Mouse (Mus musculus) kidney, embryonic 14.5 days (tissue): ENCODE data around the gene Gpc3. TPM values are rescaled to one million over a fixed set of nuclear protein-coding genes. Genes with fewer than 3 reads are reported as not detected.

Experiments used
- ATAC-seq: fragments of 200-750 bp; cut with Nextera tagmentation; 2 replicates; pipeline ENCODE4 v1.8.0; 2017; ENCODE audit warnings: moderate number of reproducible peaks, mild to moderate bottlenecking, moderate TSS enrichment, moderate library complexity; ENCODE audit not compliant: low FRiP score, low TSS enrichment
- H3K27ac ChIP-seq: fragments of 300-500 bp; sonication (generic); 2 replicates; pipeline ENCODE4 v1.5.1; 2014; ENCODE audit warnings: low read depth, mild to moderate bottlenecking, low read length, moderate library complexity, mixed read lengths
- H3K27me3 ChIP-seq: fragments of 300-500 bp; sonication (generic); 2 replicates; pipeline ENCODE4 v1.6.1; 2014; ENCODE audit warnings: mild to moderate bottlenecking, low read length; ENCODE audit not compliant: control insufficient read depth, insufficient read depth
- H3K36me3 ChIP-seq: fragments of 300-500 bp; sonication (generic); 2 replicates; pipeline ENCODE4 v1.6.1; 2014; ENCODE audit warnings: low read length, mixed read lengths; ENCODE audit not compliant: control insufficient read depth, insufficient read depth
- H3K4me1 ChIP-seq: fragments of 300-500 bp; sonication (generic); 2 replicates; pipeline ENCODE4 v1.6.1; 2014; ENCODE audit warnings: low read length, mixed read lengths; ENCODE audit not compliant: control insufficient read depth, insufficient read depth
- H3K4me2 ChIP-seq: fragments of 300-500 bp; sonication (generic); replicated peaks from 2 replicates; pipeline ENCODE4 v1.6.1; 2014; ENCODE audit warnings: low read depth, mild to moderate bottlenecking, low read length
- H3K4me3 ChIP-seq: fragments of 300-500 bp; sonication (generic); 2 replicates; pipeline ENCODE4 v1.5.1; 2014; ENCODE audit warnings: mild to moderate bottlenecking, low read length
- H3K9ac ChIP-seq: fragments of 300-500 bp; sonication (generic); 2 replicates; pipeline ENCODE4 v1.6.1; 2014; ENCODE audit warnings: low read depth, mild to moderate bottlenecking, low read length, moderate library complexity
- H3K9me3 ChIP-seq: fragments of 300-500 bp; sonication (generic); 2 replicates; pipeline ENCODE4 v1.6.1; 2016; ENCODE audit warnings: low read length; ENCODE audit not compliant: control insufficient read depth
- WGBS: fragments of 180-500 bp; shearing (Covaris S2); extraction: QIAGEN DNeasy Blood & Tissue Kit; methylation state at CpG from one replicate; pipeline ENCODE4 v1.1.7; 2014; 5-methylcytosine and 5-hydroxymethylcytosine counted together
- polyA plus RNA-seq: library from polyadenylated mRNA; unstranded; fragments of >200 nt; fragmentation: Nextera tagmentation; extraction: Ambion mirVana; gene quantifications from 2 replicates; pipeline ENCODE4 v1.2.1, GENCODE M21; 2014

Gpc3 gene
- polyA plus RNA-seq, 1 experiment from 2014 or later: 1,032 TPM

- Histone ChIP-seq H3K4me1 (no peaks in the 10 kb centered on the region), H3K27me3 (no peaks in the 10 kb centered on the region), H3K9me3 (no peaks in the 10 kb centered on the region), H3K4me3 (no peak overlapping the region), H3K4me2 (no peak overlapping the region), H3K9ac (no peak overlapping the region), H3K36me3 (no peaks in the 10 kb centered on the region), H3K27ac (no peak overlapping the region)
- 83% methylated on average over 3 of the region's 3 CpGs for WGBS
- ATAC-seq: no peak
Observed at GRCm38 (mm10) chrX:52419850-52420249, 193.9 kb downstream of the Gpc3 start.

- no peak for ATAC-seq
- H3K27me3 ChIP-seq: no peaks in the 10 kb centered on the region
- 81% methylated on average over 3 of the region's 3 CpGs for WGBS
- H3K9me3 ChIP-seq: no peaks in the 10 kb centered on the region
- no peak overlapping the region for H3K4me2 ChIP-seq
- H3K9ac ChIP-seq: no peak overlapping the region
- no peak overlapping the region for H3K27ac ChIP-seq
- no peak overlapping the region for H3K4me3 ChIP-seq
- H3K36me3 ChIP-seq: no peaks in the 10 kb centered on the region
- H3K4me1 ChIP-seq: no peaks in the 10 kb centered on the region
Observed at GRCm38 (mm10) chrX:52412936-52413335, 200.8 kb downstream of the Gpc3 start.

- H3K27me3 ChIP-seq: no peaks in the 10 kb centered on the region
- no peak overlapping the region for H3K4me3 ChIP-seq
- peaks cover 3% of the 10 kb centered on the region; the same call in 1 of the 2 replicates for H3K36me3 ChIP-seq
- H3K4me1 ChIP-seq: no peaks in the 10 kb centered on the region
- 89% methylated on average over 2 of the region's 2 CpGs for WGBS
- no peaks in the 10 kb centered on the region for H3K9me3 ChIP-seq
- no peak for ATAC-seq
- no peak overlapping the region for H3K27ac ChIP-seq
- no peak overlapping the region for H3K4me2 ChIP-seq
- no peak overlapping the region for H3K9ac ChIP-seq
Observed at GRCm38 (mm10) chrX:52401188-52401587, 212.6 kb downstream of the Gpc3 start.

GRCm38 (mm10) chrX:52375129-52375528 is 238.6 kb downstream of the Gpc3 start:
- Histone ChIP-seq H3K27me3 (no peaks in the 10 kb centered on the region), H3K36me3 (no peaks in the 10 kb centered on the region), H3K9me3 (no peaks in the 10 kb centered on the region), H3K9ac (no peak overlapping the region), H3K4me2 (no peak overlapping the region), H3K27ac (no peak overlapping the region), H3K4me3 (no peak overlapping the region), H3K4me1 (no peaks in the 10 kb centered on the region)
- WGBS: 61% methylated on average over 3 of the region's 3 CpGs
- no peak for ATAC-seq

- Histone ChIP-seq H3K9ac (no peak overlapping the region), H3K4me2 (no peak overlapping the region), H3K9me3 (no peaks in the 10 kb centered on the region), H3K36me3 (no peaks in the 10 kb centered on the region), H3K4me3 (no peak overlapping the region), H3K27ac (no peak overlapping the region), H3K4me1 (no peaks in the 10 kb centered on the region), H3K27me3 (no peaks in the 10 kb centered on the region)
- 81% methylated on average over 14 of the region's 14 CpGs for WGBS
- ATAC-seq: no peak
Observed at GRCm38 (mm10) chrX:52374209-52374608, 239.5 kb downstream of the Gpc3 start.

GRCm38 (mm10) chrX:52372436-52372835 is 241.3 kb downstream of the Gpc3 start:
- no peaks in the 10 kb centered on the region for H3K36me3 ChIP-seq
- no peaks in the 10 kb centered on the region for H3K9me3 ChIP-seq
- no peak overlapping the region for H3K4me2 ChIP-seq
- ATAC-seq: no peak
- no peak overlapping the region for H3K9ac ChIP-seq
- no peaks in the 10 kb centered on the region for H3K4me1 ChIP-seq
- no peak overlapping the region for H3K27ac ChIP-seq
- WGBS: 57% methylated on average over 5 of the region's 5 CpGs
- no peaks in the 10 kb centered on the region for H3K27me3 ChIP-seq
- no peak overlapping the region for H3K4me3 ChIP-seq

GRCm38 (mm10) chrX:52369938-52370758 is 243.6 kb downstream of the Gpc3 start:
- Histone ChIP-seq H3K4me2 (no peak overlapping the region), H3K36me3 (no peaks in the 10 kb centered on the region), H3K4me3 (no peak overlapping the region), H3K4me1 (no peaks in the 10 kb centered on the region), H3K27me3 (no peaks in the 10 kb centered on the region), H3K9ac (no peak overlapping the region), H3K9me3 (no peaks in the 10 kb centered on the region), H3K27ac (no peak overlapping the region)
- WGBS: 52% methylated on average over 8 of the region's 8 CpGs
- no peak for ATAC-seq

- Histone ChIP-seq H3K4me2 (no peak overlapping the region), H3K9ac (no peak overlapping the region), H3K27ac (no peak overlapping the region), H3K9me3 (no peaks in the 10 kb centered on the region), H3K4me3 (no peak overlapping the region), H3K27me3 (no peaks in the 10 kb centered on the region), H3K36me3 (peaks cover 5% of the 10 kb centered on the region; the same call in 1 of the 2 replicates), H3K4me1 (no peaks in the 10 kb centered on the region)
- no peak for ATAC-seq
- WGBS: 68% methylated on average over 6 of the region's 6 CpGs
Observed at GRCm38 (mm10) chrX:52369304-52369937, 244.3 kb downstream of the Gpc3 start.

GRCm38 (mm10) chrX:52366826-52367225 is 246.9 kb downstream of the Gpc3 start:
- H3K4me2 ChIP-seq: no peak overlapping the region
- whole genome bisulfite sequencing: 76% methylated on average over 5 of the region's 5 CpGs

More at GRCm38 (mm10) chrX:52366826-52367225, 246.9 kb downstream of the Gpc3 start:
- no peak for ATAC-seq
- Histone ChIP-seq H3K36me3 (peaks cover 7% of the 10 kb centered on the region; the same call in 1 of the 2 replicates), H3K27me3 (no peaks in the 10 kb centered on the region), H3K4me3 (no peak overlapping the region), H3K9ac (no peak overlapping the region), H3K4me1 (no peaks in the 10 kb centered on the region), H3K27ac (no peak overlapping the region), H3K9me3 (no peaks in the 10 kb centered on the region)
